Comparison of ENCODE assay signal across 12 mouse cellular contexts in the genomic region with DNA sequence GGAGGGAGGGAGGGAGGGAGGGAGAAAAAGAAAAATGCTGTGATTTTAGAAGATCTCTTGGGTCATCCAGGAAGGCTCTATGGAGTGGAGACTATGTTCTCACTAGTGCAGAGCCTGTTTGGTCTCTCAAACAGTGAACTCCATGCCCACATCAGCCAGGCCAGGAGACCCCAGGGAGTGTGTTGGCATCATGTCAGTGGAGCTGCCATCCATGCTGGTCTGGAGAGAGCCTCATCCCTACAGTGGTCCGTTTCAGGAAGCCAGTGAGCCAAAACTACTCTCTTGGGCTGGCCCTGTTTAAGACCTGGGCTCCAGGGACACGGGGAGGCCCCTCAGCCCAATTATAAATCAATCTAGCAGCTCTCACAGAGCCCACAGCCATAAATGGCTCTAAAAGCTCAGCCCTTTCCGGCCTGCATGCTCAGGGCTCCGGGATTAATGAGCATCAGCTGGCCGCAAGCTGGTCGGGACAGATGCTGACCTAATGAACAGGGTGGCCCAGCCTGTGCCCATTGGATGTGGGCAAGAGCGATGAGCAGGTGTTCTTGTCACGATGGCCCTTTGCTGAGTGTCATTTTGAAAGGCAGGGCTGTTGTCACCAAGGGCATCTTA.
DNase-seq lines count a peak whose midpoint lies in the region; ATAC-seq and TF ChIP-seq lines count a peak whose summit lies in the region.
"Had no signal": no experiment of that assay in that cellular context is flagged by ENCODE, and none has a peak within 500 bp of the region (broad histone marks: within the 10 kb centered on the region; RNA-seq: fewer than 3 reads in every experiment).

No protein-coding gene starts in this region.

- ATAC-seq in kidney, embryonic 14.5 days (ENCODE audit: low FRiP score, low TSS enrichment) = peak; percentile 71
- ATAC-seq in forebrain, embryonic 16.5 days = 0 out of 2 replicates have a peak, but pooled peaks have one; percentile 15
- ATAC-seq in megakaryocyte, adult 5-6 weeks (ENCODE audit: poor library complexity, severe bottlenecking) = no peak
- ATAC-seq: Patski had no signal

- H3K4me3 ChIP-seq in kidney, embryonic 14.5 days (ENCODE audit: low read length) = no peak overlapping the region
- no peak overlapping the region for H3K4me3 ChIP-seq in kidney, adult 2 months (ENCODE audit: insufficient read depth, low read depth, low read length)
- H3K4me3 ChIP-seq in forebrain, embryonic 16.5 days (replicated peaks; ENCODE audit: low read length) = no peak overlapping the region
- H3K4me3 ChIP-seq: heart, adult 2 months; lung, embryonic 15.5 days had no signal

- 10% methylated on average over 8 of the region's 8 CpGs for WGBS in kidney, embryonic 14.5 days
- WGBS in kidney, adult 2 months = 51% methylated on average over 8 of the region's 8 CpGs
- WGBS in forebrain, embryonic 16.5 days = 40% methylated on average over 8 of the region's 8 CpGs

- no peaks in the 10 kb centered on the region for H3K27me3 ChIP-seq in kidney, embryonic 14.5 days (ENCODE audit: control insufficient read depth, insufficient read depth, low read length)
- no peaks in the 10 kb centered on the region for H3K27me3 ChIP-seq in kidney, adult 2 months (replicated peaks; ENCODE audit: control insufficient read depth, insufficient read depth, low read length)
- H3K27me3 ChIP-seq in forebrain, embryonic 16.5 days (replicated peaks; ENCODE audit: control insufficient read depth, insufficient read depth, low read length) = no peaks in the 10 kb centered on the region
- H3K27me3 ChIP-seq: Patski had no signal

- no peak overlapping the region for H3K9ac ChIP-seq in kidney, embryonic 14.5 days (ENCODE audit: low read depth, low read length)
- no peak overlapping the region for H3K9ac ChIP-seq in forebrain, embryonic 16.5 days (replicated peaks; ENCODE audit: low read depth, low read length)
- H3K9ac ChIP-seq: lung, embryonic 15.5 days had no signal

- no peak for TF ChIP-seq CTCF in kidney, adult 2 months (conservative IDR thresholded peaks at IDR 0.05; ENCODE audit: insufficient read depth, insufficient read length, low read depth, low read length)

- no peaks in the 10 kb centered on the region for H3K9me3 ChIP-seq in kidney, embryonic 14.5 days (ENCODE audit: control insufficient read depth, low read length)
- no peaks in the 10 kb centered on the region for H3K9me3 ChIP-seq in forebrain, embryonic 16.5 days (ENCODE audit: control insufficient read depth, low read length)
- H3K9me3 ChIP-seq: lung, embryonic 15.5 days had no signal

- H3K27ac ChIP-seq in kidney, embryonic 14.5 days (ENCODE audit: low read depth, low read length) = no peak overlapping the region
- H3K27ac ChIP-seq in kidney, adult 2 months (ENCODE audit: insufficient read depth, low read depth, low read length) = no peak overlapping the region
- no peak overlapping the region for H3K27ac ChIP-seq in forebrain, embryonic 16.5 days (ENCODE audit: low read length)
- H3K27ac ChIP-seq: heart, adult 2 months; lung, embryonic 15.5 days had no signal

- H3K4me2 ChIP-seq in kidney, embryonic 14.5 days (replicated peaks; ENCODE audit: low read depth, low read length) = no peak overlapping the region
- no peak overlapping the region for H3K4me2 ChIP-seq in forebrain, embryonic 16.5 days (ENCODE audit: low read length)
- H3K4me2 ChIP-seq: lung, embryonic 15.5 days had no signal

- peaks cover 5% of the 10 kb centered on the region; the same call in 1 of the 2 replicates for H3K4me1 ChIP-seq in kidney, embryonic 14.5 days (ENCODE audit: control insufficient read depth, insufficient read depth, low read length)
- H3K4me1 ChIP-seq in kidney, adult 2 months (ENCODE audit: control insufficient read depth, insufficient read depth, low read length) = no peaks in the 10 kb centered on the region
- H3K4me1 ChIP-seq in forebrain, embryonic 16.5 days (replicated peaks; ENCODE audit: control insufficient read depth, insufficient read depth, low read length) = peaks cover 42% of the 10 kb centered on the region

- TF ChIP-seq POLR2A in kidney, adult 2 months (IDR thresholded peaks at IDR 0.05; ENCODE audit: low read depth, low read length) = no peak

- H3K36me3 ChIP-seq in kidney, embryonic 14.5 days (ENCODE audit: control insufficient read depth, insufficient read depth, low read length) = no peaks in the 10 kb centered on the region
- H3K36me3 ChIP-seq in kidney, adult 2 months (ENCODE audit: control insufficient read depth, insufficient read depth, low read length) = no peaks in the 10 kb centered on the region
- H3K36me3 ChIP-seq in forebrain, embryonic 16.5 days (ENCODE audit: control insufficient read depth, insufficient read depth) = no peaks in the 10 kb centered on the region
- H3K36me3 ChIP-seq: lung, embryonic 15.5 days had no signal

- no peak for DNase-seq in kidney, adult 2 months
- peak; percentile 68 for DNase-seq in embryo, embryonic 10 days (ENCODE audit: low spot score)
- DNase-seq in mesoderm, embryonic 11.5 days (ENCODE audit: low read depth, low spot score) = peak; percentile 73
- no peak for DNase-seq in adipocyte (ENCODE audit: low spot score)
- DNase-seq in T-cell, adult 2 months (ENCODE audit: low spot score) = no peak
- DNase-seq: cerebellum, postnatal 25 days; heart, adult 2 months had no signal

Comparison
In these comparisons a context has a peak if more than half of its experiments do, and no peak if none do; other contexts are left out.
1. DNase-seq: peak in embryo, embryonic 10 days (single experiment) and mesoderm, embryonic 11.5 days (single experiment); none in kidney, adult 2 months (single experiment), adipocyte (single experiment) and T-cell, adult 2 months (single experiment).